8 mouse cellular contexts compared by ENCODE assay signal in genomic region chr12:110840348-110841198, GRCm38 (mm10). TPM values are rescaled to one million over a fixed set of nuclear protein-coding genes. Genes with fewer than 3 reads are reported as not detected.
DNase-seq lines count a peak whose midpoint lies in the region; ATAC-seq lines count a peak whose summit lies in the region.

Gene Mok (minus strand): TSS chr12:110840939.

- DNase-seq in R1 (ENCODE audit: low read depth, low spot score): peak; percentile 95
- DNase-seq in cerebellum, postnatal 25 days: peak; percentile 97
- DNase-seq in frontal cortex, postnatal 36 days (ENCODE audit: low spot score in 2 of 2): peak; percentile 97 to 99
- peak; percentile 96 to 97 for DNase-seq in left cerebral cortex, adult 18-20 months (ENCODE audit: low spot score in 2 of 2)
- peak; percentile 96 for DNase-seq in right cerebral cortex, adult 18-20 months
- DNase-seq in urinary bladder, postnatal 10 days (ENCODE audit: low spot score): peak; percentile 89

- H3K27me3 ChIP-seq in hindbrain, embryonic 16.5 days (replicated peaks; ENCODE audit: control insufficient read depth, insufficient read depth, low read length): peaks cover 5% of the 10 kb centered on the region; the same call in 1 of the 2 replicates

- peak within 1 kb of the TSS; percentile 72 for H3K4me2 ChIP-seq in hindbrain, embryonic 16.5 days (ENCODE audit: low read length)

- peak within 1 kb of the TSS; percentile 84 for H3K4me3 ChIP-seq in hindbrain, embryonic 16.5 days (ENCODE audit: low read length)
- peak within 1 kb of the TSS; percentile 56 for H3K4me3 ChIP-seq in macrophage (ENCODE audit: inconsistent target)

- no peaks in the 10 kb centered on the region for H3K9me3 ChIP-seq in hindbrain, embryonic 16.5 days (ENCODE audit: control insufficient read depth, low read length)

- H3K79me2 ChIP-seq in macrophage (ENCODE audit: inconsistent target): no peaks in the 10 kb centered on the region

- H3K4me1 ChIP-seq in hindbrain, embryonic 16.5 days (ENCODE audit: control insufficient read depth, insufficient read depth, low read depth, low read length): peaks cover 9% of the 10 kb centered on the region

- WGBS in hindbrain, embryonic 16.5 days: under 1% methylated on average over 71 of the region's 71 CpGs
- under 1% methylated on average over 67 of the region's 71 CpGs for WGBS in macrophage (ENCODE audit: missing documents)

- H3K27ac ChIP-seq in hindbrain, embryonic 16.5 days (ENCODE audit: low read depth, low read length): peak within 1 kb of the TSS; percentile 83
- H3K27ac ChIP-seq in macrophage: peak within 1 kb of the TSS; percentile 84

- no peaks in the 10 kb centered on the region for H3K36me3 ChIP-seq in hindbrain, embryonic 16.5 days (ENCODE audit: control insufficient read depth, insufficient read depth, low read length)
- H3K36me3 ChIP-seq in macrophage (ENCODE audit: inconsistent target): no peaks in the 10 kb centered on the region

- ATAC-seq in hindbrain, embryonic 16.5 days: peak; percentile 86

- peak within 1 kb of the TSS; percentile 78 for H3K9ac ChIP-seq in hindbrain, embryonic 16.5 days (ENCODE audit: low read depth, low read length)

RNA-seq across cellular contexts. Expression of gene Mok, which starts in this region (rescaled TPM):
- 13.9 and 16.8 TPM in 2 replicates for polyA plus RNA-seq in hindbrain, embryonic 16.5 days (2015; fragmentation: Nextera tagmentation; extraction: Ambion mirVana)
- total RNA-seq in left cerebral cortex, adult 18-20 months (2021): 10 to 100 TPM; 10.9 to 11.6 TPM
- total RNA-seq in macrophage (2018; cell fraction: chromatin; rRNA removed): 10 to 100 TPM in 4 of 26 experiments, 1 to 10 TPM in 21, under 1 TPM in 1; 0.37 to 12.4 (median 3.3) TPM
- total RNA-seq in macrophage (2018; cell fraction: cytosol; rRNA removed): 1 to 10 TPM in 21 of 26 experiments, under 1 TPM in 5; 0.50 to 3.6 (median 1.4) TPM
- 10 to 100 TPM in 1 of 26 experiments, 1 to 10 TPM in 23, under 1 TPM in 1, not detected in 1; 0.65 to 12.3 (median 2.7) TPM for total RNA-seq in macrophage (2018; cell fraction: nucleus; rRNA removed)
- polyA plus RNA-seq in macrophage (2018): 0.96 to 4.8 TPM (median 3.3 TPM) in 3 replicates

Comparison
In these comparisons a context has a peak if more than half of its experiments do, and no peak if none do; other contexts are left out.
1. Peak in every context shown above with its lines: DNase-seq, ATAC-seq, H3K4me3 ChIP-seq and H3K27ac ChIP-seq.